Mouse (Mus musculus): ENCODE measurements around the gene Gm5136. TPM values are rescaled to one million over a fixed set of nuclear protein-coding genes. Genes with fewer than 3 reads are reported as not detected.

Gene Gm5136
- polyA plus RNA-seq, 1 experiment from 2014 or later: not detected

- H3K4me2 ChIP-seq (ENCODE audit: low read depth, severe bottlenecking): no peak overlapping the region
- H3K27me3 ChIP-seq (ENCODE audit: control insufficient read depth, insufficient read depth, low read length): no peaks in the 10 kb centered on the region
- DNase-seq (ENCODE audit: low spot score) (no peak), ATAC-seq (ENCODE audit: insufficient number of reproducible peaks, low FRiP score, low TSS enrichment, low read depth) (no peak)
- no peak overlapping the region for H3K27ac ChIP-seq (replicated peaks; ENCODE audit: low read depth, low read length)
- no peaks in the 10 kb centered on the region for H3K36me3 ChIP-seq (ENCODE audit: control insufficient read depth, insufficient read depth, low read length)
- no peak overlapping the region for H3K9ac ChIP-seq (ENCODE audit: low read length)
- H3K9me3 ChIP-seq (ENCODE audit: control insufficient read depth, low read length): no peaks in the 10 kb centered on the region
- H3K4me1 ChIP-seq (ENCODE audit: control insufficient read depth, insufficient read depth, low read length): no peaks in the 10 kb centered on the region
- H3K4me3 ChIP-seq (ENCODE audit: low read depth, low read length): no peak overlapping the region
- 88% methylated on average over 14 of the region's 14 CpGs for WGBS
Observed at GRCm38 (mm10) chr10:108701361-108702128, 1.6 kb upstream of the Gm5136 start.

DNA sequence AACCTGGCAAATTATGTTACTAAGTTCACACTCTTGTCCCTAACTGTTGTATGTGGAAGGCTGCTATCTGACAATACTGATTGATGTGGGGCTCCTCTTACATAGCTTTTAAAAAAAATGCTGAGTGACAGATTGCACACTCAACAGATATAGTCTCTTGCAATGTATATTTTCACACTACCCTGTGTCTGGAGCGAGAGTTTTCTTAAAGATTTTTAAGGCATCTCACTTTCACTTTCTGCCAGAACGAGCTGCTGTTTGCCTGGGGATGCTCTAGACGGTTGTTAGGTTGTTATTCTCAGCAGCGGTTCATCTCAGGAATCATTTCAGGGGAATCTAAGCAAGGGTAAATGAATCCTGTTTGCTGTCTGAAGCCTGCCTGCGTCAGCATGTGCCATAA, 2.9 kb downstream of the Gm5136 start:
- Histone ChIP-seq H3K36me3 (ENCODE audit: control insufficient read depth, insufficient read depth, low read length) (no peaks in the 10 kb centered on the region), H3K9ac (ENCODE audit: low read length) (no peak overlapping the region)

DNA sequence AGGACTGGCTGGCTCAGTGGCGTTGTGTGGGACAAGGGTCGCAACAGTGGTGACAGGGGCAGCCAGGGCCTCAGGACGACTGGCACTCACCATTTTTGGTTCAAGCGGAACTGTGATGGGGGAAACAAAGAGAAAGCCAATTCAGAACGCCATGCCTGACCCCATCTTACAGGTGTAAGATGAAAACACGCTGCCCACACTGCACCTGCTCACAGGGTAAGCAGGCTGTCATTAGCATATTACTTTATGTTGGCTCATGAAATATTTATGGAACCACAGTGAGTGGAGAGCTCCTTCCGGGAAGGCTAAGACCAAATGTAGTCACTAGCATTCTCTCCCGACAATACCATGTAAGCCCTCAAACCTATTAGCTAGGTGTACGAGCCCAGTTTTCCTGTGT, 9.0 kb downstream of the Gm5136 start:
- WGBS: 72% methylated on average over 9 of the region's 9 CpGs
- H3K27ac ChIP-seq (replicated peaks; ENCODE audit: low read depth, low read length): no peak overlapping the region
- ATAC-seq (ENCODE audit: insufficient number of reproducible peaks, low FRiP score, low TSS enrichment, low read depth): no peak

More for the DNA sequence above, 2.9 kb downstream of the Gm5136 start:
- H3K4me3 ChIP-seq (ENCODE audit: low read depth, low read length): no peak overlapping the region
- H3K27ac ChIP-seq (replicated peaks; ENCODE audit: low read depth, low read length): no peak overlapping the region
- no peak for ATAC-seq (ENCODE audit: insufficient number of reproducible peaks, low FRiP score, low TSS enrichment, low read depth)
- H3K9me3 ChIP-seq (ENCODE audit: control insufficient read depth, low read length): no peaks in the 10 kb centered on the region
- H3K4me1 ChIP-seq (ENCODE audit: control insufficient read depth, insufficient read depth, low read length): no peaks in the 10 kb centered on the region
- DNase-seq (ENCODE audit: low spot score): no peak
- H3K27me3 ChIP-seq (ENCODE audit: control insufficient read depth, insufficient read depth, low read length): no peaks in the 10 kb centered on the region
- WGBS: 73% methylated on average over 5 of the region's 5 CpGs
- no peak overlapping the region for H3K4me2 ChIP-seq (ENCODE audit: low read depth, severe bottlenecking)

GRCm38 (mm10) chr10:108686696-108687095, 13.3 kb downstream of the Gm5136 start:
- Histone ChIP-seq H3K4me2 (ENCODE audit: low read depth, severe bottlenecking) (no peak overlapping the region), H3K27ac (replicated peaks; ENCODE audit: low read depth, low read length) (no peak overlapping the region), H3K4me3 (ENCODE audit: low read depth, low read length) (no peak overlapping the region), H3K9ac (ENCODE audit: low read length) (no peak overlapping the region), H3K9me3 (ENCODE audit: control insufficient read depth, low read length) (no peaks in the 10 kb centered on the region), H3K27me3 (ENCODE audit: control insufficient read depth, insufficient read depth, low read length) (no peaks in the 10 kb centered on the region), H3K36me3 (ENCODE audit: control insufficient read depth, insufficient read depth, low read length) (no peaks in the 10 kb centered on the region), H3K4me1 (ENCODE audit: control insufficient read depth, insufficient read depth, low read length) (no peaks in the 10 kb centered on the region)
- no peak for DNase-seq (ENCODE audit: low spot score)
- 89% methylated on average over 4 of the region's 4 CpGs for WGBS
- ATAC-seq (ENCODE audit: insufficient number of reproducible peaks, low FRiP score, low TSS enrichment, low read depth): no peak

More for the DNA sequence above, 9.0 kb downstream of the Gm5136 start:
- Histone ChIP-seq H3K36me3 (ENCODE audit: control insufficient read depth, insufficient read depth, low read length) (no peaks in the 10 kb centered on the region), H3K27me3 (ENCODE audit: control insufficient read depth, insufficient read depth, low read length) (no peaks in the 10 kb centered on the region), H3K4me1 (ENCODE audit: control insufficient read depth, insufficient read depth, low read length) (no peaks in the 10 kb centered on the region), H3K9me3 (ENCODE audit: control insufficient read depth, low read length) (no peaks in the 10 kb centered on the region), H3K4me3 (ENCODE audit: low read depth, low read length) (no peak overlapping the region), H3K9ac (ENCODE audit: low read length) (no peak overlapping the region), H3K4me2 (ENCODE audit: low read depth, severe bottlenecking) (no peak overlapping the region)
- no peak for DNase-seq (ENCODE audit: low spot score)

DNA sequence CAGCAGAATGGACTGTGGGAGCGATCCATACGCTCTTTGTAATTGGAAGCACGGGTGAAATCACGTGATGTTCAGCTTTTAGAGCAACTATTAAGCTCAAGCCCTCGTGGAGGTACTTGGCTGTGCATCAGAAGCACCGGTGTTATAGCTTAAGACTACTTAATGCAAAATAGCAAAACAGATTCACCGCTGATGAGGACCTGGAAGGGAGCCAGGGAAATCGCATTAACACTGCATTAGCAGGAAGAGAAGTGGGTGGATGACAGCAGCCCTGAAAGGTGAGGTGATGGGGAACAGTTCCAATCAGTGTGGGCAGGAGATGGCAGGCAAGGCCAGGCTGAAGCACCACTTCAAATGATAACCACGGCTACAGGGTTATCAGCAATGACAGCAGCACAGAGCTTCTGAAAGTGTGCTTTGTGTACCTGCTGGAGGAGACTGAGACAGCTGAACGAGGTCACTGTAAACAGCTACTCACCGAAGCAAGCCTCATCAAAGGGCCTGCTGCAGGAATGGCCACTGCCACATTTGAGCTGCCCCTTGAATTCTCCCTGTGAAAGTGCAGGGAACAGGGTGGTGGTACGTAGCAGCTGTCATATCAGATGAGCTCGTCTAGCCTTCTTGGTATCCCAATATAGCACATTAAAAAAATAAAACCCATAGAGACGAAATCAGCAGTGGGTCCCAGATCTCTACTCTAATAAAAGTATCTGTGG, 20.1 kb downstream of the Gm5136 start:
- H3K27me3 ChIP-seq (ENCODE audit: control insufficient read depth, insufficient read depth, low read length): no peaks in the 10 kb centered on the region
- no peak overlapping the region for H3K4me2 ChIP-seq (ENCODE audit: low read depth, severe bottlenecking)
- no peaks in the 10 kb centered on the region for H3K36me3 ChIP-seq (ENCODE audit: control insufficient read depth, insufficient read depth, low read length)
- 68% methylated on average over 14 of the region's 14 CpGs for WGBS
- ATAC-seq (ENCODE audit: insufficient number of reproducible peaks, low FRiP score, low TSS enrichment, low read depth) (no peak), DNase-seq (ENCODE audit: low spot score) (no peak)
- no peaks in the 10 kb centered on the region for H3K4me1 ChIP-seq (ENCODE audit: control insufficient read depth, insufficient read depth, low read length)
- H3K27ac ChIP-seq (replicated peaks; ENCODE audit: low read depth, low read length): no peak overlapping the region
- no peaks in the 10 kb centered on the region for H3K9me3 ChIP-seq (ENCODE audit: control insufficient read depth, low read length)
- no peak overlapping the region for H3K9ac ChIP-seq (ENCODE audit: low read length)
- H3K4me3 ChIP-seq (ENCODE audit: low read depth, low read length): no peak overlapping the region

DNA sequence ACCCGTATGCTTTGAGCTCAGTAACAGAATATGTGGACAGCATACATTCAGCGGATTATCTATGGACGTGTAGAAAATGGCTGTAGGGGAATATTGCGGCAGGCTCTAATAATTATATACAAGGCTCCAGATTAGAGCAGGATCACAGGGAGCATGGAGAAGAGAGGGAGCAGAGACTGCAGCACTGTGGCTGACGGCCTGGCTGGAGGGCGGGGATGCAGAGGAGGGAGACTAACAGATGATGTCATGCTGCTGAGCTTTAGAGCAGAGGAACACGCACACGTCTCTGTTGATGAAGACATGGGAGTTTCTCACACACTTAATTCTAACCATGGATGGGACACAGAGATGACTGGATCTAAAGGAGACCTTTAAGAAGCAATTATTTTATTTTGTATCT, 22.9 kb downstream of the Gm5136 start:
- Histone ChIP-seq H3K36me3 (ENCODE audit: control insufficient read depth, insufficient read depth, low read length) (no peaks in the 10 kb centered on the region), H3K4me3 (ENCODE audit: low read depth, low read length) (no peak overlapping the region), H3K27ac (replicated peaks; ENCODE audit: low read depth, low read length) (no peak overlapping the region), H3K9me3 (ENCODE audit: control insufficient read depth, low read length) (no peaks in the 10 kb centered on the region), H3K4me2 (ENCODE audit: low read depth, severe bottlenecking) (no peak overlapping the region), H3K4me1 (ENCODE audit: control insufficient read depth, insufficient read depth, low read length) (no peaks in the 10 kb centered on the region), H3K27me3 (ENCODE audit: control insufficient read depth, insufficient read depth, low read length) (no peaks in the 10 kb centered on the region), H3K9ac (ENCODE audit: low read length) (no peak overlapping the region)
- 92% methylated on average over 8 of the region's 8 CpGs for WGBS
- no peak for DNase-seq (ENCODE audit: low spot score)
- no peak for ATAC-seq (ENCODE audit: insufficient number of reproducible peaks, low FRiP score, low TSS enrichment, low read depth)

GRCm38 (mm10) chr10:108668944-108669343, 31.0 kb downstream of the Gm5136 start:
- DNase-seq (ENCODE audit: low spot score) (no peak), ATAC-seq (ENCODE audit: insufficient number of reproducible peaks, low FRiP score, low TSS enrichment, low read depth) (no peak)
- WGBS: 89% methylated on average over 3 of the region's 3 CpGs
- Histone ChIP-seq H3K4me3 (ENCODE audit: low read depth, low read length) (no peak overlapping the region), H3K4me1 (ENCODE audit: control insufficient read depth, insufficient read depth, low read length) (no peaks in the 10 kb centered on the region), H3K36me3 (ENCODE audit: control insufficient read depth, insufficient read depth, low read length) (no peaks in the 10 kb centered on the region), H3K9me3 (ENCODE audit: control insufficient read depth, low read length) (no peaks in the 10 kb centered on the region), H3K27me3 (ENCODE audit: control insufficient read depth, insufficient read depth, low read length) (no peaks in the 10 kb centered on the region), H3K9ac (ENCODE audit: low read length) (no peak overlapping the region), H3K27ac (replicated peaks; ENCODE audit: low read depth, low read length) (no peak overlapping the region), H3K4me2 (ENCODE audit: low read depth, severe bottlenecking) (no peak overlapping the region)

DNA sequence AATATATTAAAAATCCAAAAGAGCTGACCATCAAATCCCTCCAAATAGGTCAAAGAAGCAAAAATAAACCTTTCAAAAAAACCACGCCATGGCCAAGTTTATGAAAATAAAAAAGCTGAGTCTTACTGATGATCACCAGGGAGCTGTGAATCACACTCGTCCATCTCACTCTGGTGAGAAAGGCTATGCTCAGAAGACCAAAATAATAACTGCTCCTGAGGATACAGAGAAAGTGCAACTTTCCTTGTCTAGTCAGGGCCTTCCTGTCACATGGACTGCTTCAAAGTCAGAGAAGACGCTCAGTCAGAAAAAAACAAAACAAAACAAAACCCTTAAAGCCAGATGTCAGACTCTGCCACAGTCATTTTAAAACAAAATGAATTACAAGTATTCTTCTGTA, 39.7 kb downstream of the Gm5136 start:
- Histone ChIP-seq H3K4me1 (ENCODE audit: control insufficient read depth, insufficient read depth, low read length) (no peaks in the 10 kb centered on the region), H3K27ac (replicated peaks; ENCODE audit: low read depth, low read length) (no peak overlapping the region), H3K27me3 (ENCODE audit: control insufficient read depth, insufficient read depth, low read length) (no peaks in the 10 kb centered on the region), H3K9me3 (ENCODE audit: control insufficient read depth, low read length) (no peaks in the 10 kb centered on the region), H3K9ac (ENCODE audit: low read length) (no peak overlapping the region), H3K36me3 (ENCODE audit: control insufficient read depth, insufficient read depth, low read length) (no peaks in the 10 kb centered on the region), H3K4me2 (ENCODE audit: low read depth, severe bottlenecking) (no peak overlapping the region), H3K4me3 (ENCODE audit: low read depth, low read length) (no peak overlapping the region)
- 84% methylated on average over 3 of the region's 3 CpGs for WGBS
- no peak for ATAC-seq (ENCODE audit: insufficient number of reproducible peaks, low FRiP score, low TSS enrichment, low read depth)
- no peak for DNase-seq (ENCODE audit: low spot score)

Data from limb, embryonic 11.5 days (tissue).